Mouse (Mus musculus): ENCODE results near the gene Gm45713.

DNA sequence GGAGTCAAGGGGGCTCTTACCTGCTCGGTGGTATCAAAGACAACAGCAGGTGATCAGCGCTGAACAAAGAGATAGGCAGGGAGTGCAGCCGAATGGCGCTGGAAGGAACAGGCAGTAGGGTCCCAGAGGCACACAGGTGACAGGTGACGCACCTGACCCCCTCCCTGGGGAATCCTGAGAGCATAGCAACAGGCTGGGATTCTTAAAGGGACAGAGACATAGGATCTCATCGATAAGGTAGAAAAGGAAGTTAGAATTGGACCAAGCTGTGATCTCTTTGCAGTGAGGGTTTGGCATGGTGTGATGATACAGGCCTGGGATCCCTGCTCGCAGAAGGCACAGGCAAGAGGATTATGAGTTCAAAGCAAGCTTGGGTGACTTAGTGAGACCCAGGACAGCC is 43.4 kb upstream of the Gm45713 start, which contains the start of gene Gfy:
- TF ChIP-seq GATA1 (IDR thresholded peaks at IDR 0.05; ENCODE audit: borderline replicate concordance, low read length) (no peak), FLI1 (IDR thresholded peaks at IDR 0.05; ENCODE audit: low read length) (no peak)

Data from megakaryocyte, embryonic 14.5 days (primary cell).